Mouse (Mus musculus): ENCODE results near the gene Plekho2. TPM values are rescaled to one million over a fixed set of nuclear protein-coding genes. Genes with fewer than 3 reads are reported as not detected.

Plekho2 gene
- total and polyA plus RNA-seq, 3 experiments = 7.9 to 33.8 (median 13.9) TPM

- peak; percentile 94 for DNase-seq (ENCODE audit: extremely low read depth)
- Histone ChIP-seq H3K4me3 (replicated peaks in 1 of 3; ENCODE audit: low read depth in 2 of 3, low read length in 2 of 3, poor library complexity in 1 of 3) (peak overlapping the region in 2 of 3 experiments; percentile 15 to 25), H3K9me3 (replicated peaks; ENCODE audit: low read length) (no peaks in the 10 kb centered on the region), H3K27ac (ENCODE audit: insufficient read depth, low read depth) (peak overlapping the region; percentile 99), H3K4me1 (ENCODE audit: control insufficient read depth in 1 of 2, insufficient read depth in 2 of 2) (peaks cover 25 to 74% of the 10 kb centered on the region in 2 experiments), H3K79me2 (replicated peaks; ENCODE audit: control insufficient read depth, extremely low read depth, insufficient read depth, poor library complexity, severe bottlenecking) (no peaks in the 10 kb centered on the region), H3K9ac (ENCODE audit: insufficient read depth, low read depth) (peak overlapping the region; percentile 58), H3K4me2 (ENCODE audit: insufficient read depth, low read depth, poor library complexity, severe bottlenecking) (peak overlapping the region; percentile 60), H3K36me3 (replicated peaks in 1 of 2; ENCODE audit: control insufficient read depth in 1 of 2, insufficient read depth in 1 of 2, low read length in 1 of 2) (no peaks in the 10 kb centered on the region), H3K27me3 (replicated peaks) (no peaks in the 10 kb centered on the region)
- in situ Hi-C loops (cut with MboI; ENCODE audit: low pct_ligation_motif_present, low pct_unique_long_range_greater_than_20kb, low sequenced_read_pairs) = no loop called here
- dilution Hi-C loops (cut with MboI; ENCODE audit: extremely low pct_ligation_motif_present, extremely low pct_unique_long_range_greater_than_20kb, low sequenced_read_pairs) = no loop called here
- TF ChIP-seq ZNF384 (IDR thresholded peaks at IDR 0.05; ENCODE audit: low read depth, low read length) (no peak), ETS1 (conservative IDR thresholded peaks at IDR 0.05; ENCODE audit: low read depth, low read length) (peak; percentile 94), KAT2A (IDR thresholded peaks at IDR 0.05; ENCODE audit: insufficient replicate concordance, low read length) (no peak), TCF12 (IDR thresholded peaks at IDR 0.05; ENCODE audit: low read depth, low read length) (peak; percentile 66; the same call in 1 of the 2 replicates), NRF1 (IDR thresholded peaks at IDR 0.05; ENCODE audit: low read depth, low read length) (no peak), JUN (IDR thresholded peaks at IDR 0.05; ENCODE audit: insufficient read depth, low read depth, low read length) (peak; percentile 41; the same call in 1 of the 2 replicates), CTCF (conservative IDR thresholded peaks at IDR 0.05 in 1 of 2, IDR thresholded peaks at IDR 0.05 in 1 of 2; ENCODE audit: low read depth in 2 of 2, low read length in 2 of 2) (no peak), ZKSCAN1 (IDR thresholded peaks at IDR 0.05; ENCODE audit: borderline replicate concordance, low read depth, low read length) (no peak), MEF2A (IDR thresholded peaks at IDR 0.05; ENCODE audit: borderline replicate concordance, low read depth, low read length) (peak; percentile 77), GABPA (IDR thresholded peaks at IDR 0.05; ENCODE audit: insufficient replicate concordance, low read depth, low read length) (no peak), SIN3A (IDR thresholded peaks at IDR 0.05; ENCODE audit: low read length) (no peak), MAFK (IDR thresholded peaks at IDR 0.05; ENCODE audit: insufficient replicate concordance, low read length) (peak; percentile 70; the same call in 1 of the 2 replicates), ZMIZ1 (IDR thresholded peaks at IDR 0.05; ENCODE audit: low read depth, low read length) (0 out of 2 replicates have a peak, but pooled peaks have one; percentile 13), BHLHE40 (IDR thresholded peaks at IDR 0.05; ENCODE audit: low read depth, low read length) (peak; percentile 97), IRF4 (IDR thresholded peaks at IDR 0.05; ENCODE audit: low read depth, low read length) (peak; percentile 89), ZC3H11A (IDR thresholded peaks at IDR 0.05; ENCODE audit: low read depth, low read length) (no peak), HCFC1 (IDR thresholded peaks at IDR 0.05; ENCODE audit: low read depth, low read length) (peak; percentile 26), CHD1 (IDR thresholded peaks at IDR 0.05; ENCODE audit: low read depth, low read length) (no peak), E2F4 (IDR thresholded peaks at IDR 0.05; ENCODE audit: insufficient replicate concordance, low read depth, low read length) (no peak), MAX (IDR thresholded peaks at IDR 0.05; ENCODE audit: low read length) (peak; percentile 56), MAZ (IDR thresholded peaks at IDR 0.05; ENCODE audit: low read depth, low read length) (0 out of 2 replicates have a peak, but pooled peaks have one; percentile 23), ELF1 (IDR thresholded peaks at IDR 0.05; ENCODE audit: low read depth, low read length) (no peak), SMC3 (IDR thresholded peaks at IDR 0.05; ENCODE audit: low read depth, low read length) (no peak), POLR2AphosphoS2 (IDR thresholded peaks at IDR 0.05; ENCODE audit: low read depth, low read length) (no peak), RAD21 (IDR thresholded peaks at IDR 0.05; ENCODE audit: low read depth, low read length) (no peak), CHD2 (IDR thresholded peaks at IDR 0.05; ENCODE audit: low read length) (peak; percentile 78), MYC (IDR thresholded peaks at IDR 0.05; ENCODE audit: low read depth, low read length) (peak; percentile 48), TBP (conservative IDR thresholded peaks at IDR 0.05; ENCODE audit: low read depth, low read length) (peak; percentile 56; the same call in 1 of the 2 replicates), UBTF (IDR thresholded peaks at IDR 0.05; ENCODE audit: low read depth, low read length) (no peak), USF1 (IDR thresholded peaks at IDR 0.05; ENCODE audit: low read depth, low read length) (peak; percentile 70), POLR2A (IDR thresholded peaks at IDR 0.05; ENCODE audit: low read depth, low read length) (peak; percentile 69), USF2 (conservative IDR thresholded peaks at IDR 0.05; ENCODE audit: low read depth, low read length) (0 out of 2 replicates have a peak, but pooled peaks have one; percentile 31), EP300 (IDR thresholded peaks at IDR 0.05; ENCODE audit: low read length) (peak; percentile 75), JUND (conservative IDR thresholded peaks at IDR 0.05; ENCODE audit: low read depth, low read length) (no peak; the same call in 1 of the 2 replicates), MXI1 (IDR thresholded peaks at IDR 0.05; ENCODE audit: low read depth, low read length) (no peak; the same call in 1 of the 2 replicates), RCOR1 (conservative IDR thresholded peaks at IDR 0.05; ENCODE audit: low read depth, low read length) (peak; percentile 32; the same call in 1 of the 2 replicates), NELFE (IDR thresholded peaks at IDR 0.05; ENCODE audit: low read depth, low read length) (no peak; the same call in 1 of the 2 replicates)
Observed at GRCm38 (mm10) chr9:65541126-65542068, 38.4 kb downstream of the Plekho2 start.
